Mouse (Mus musculus): Measurements from ENCODE around the gene Ppp1r8. TPM values are rescaled to one million over a fixed set of nuclear protein-coding genes. Genes with fewer than 3 reads are reported as not detected.

Gene Ppp1r8
- polyA plus RNA-seq, 1 experiment from 2014 or later, result 74.7 TPM

- WGBS, result under 1% methylated on average over 30 of the region's 30 CpGs
- H3K27ac ChIP-seq, result peak overlapping the region; percentile 84
- H3K27me3 ChIP-seq, result no peaks in the 10 kb centered on the region
- 0 out of 2 replicates have a peak, but pooled peaks have one; percentile 23 for ATAC-seq (ENCODE audit: low FRiP score)
- H3K4me3 ChIP-seq (replicated peaks), result peak overlapping the region; percentile 88
- H3K9me3 ChIP-seq, result no peaks in the 10 kb centered on the region
- H3K9ac ChIP-seq, result peak overlapping the region; percentile 95
- H3K4me1 ChIP-seq, result peaks cover 24% of the 10 kb centered on the region
- peak overlapping the region; percentile 68 for H3K4me2 ChIP-seq
- peaks cover 32% of the 10 kb centered on the region for H3K36me3 ChIP-seq (replicated peaks)
Measured at GRCm38 (mm10) chr4:132842281-132842906, 575 bp downstream of the Ppp1r8 start.

DNA sequence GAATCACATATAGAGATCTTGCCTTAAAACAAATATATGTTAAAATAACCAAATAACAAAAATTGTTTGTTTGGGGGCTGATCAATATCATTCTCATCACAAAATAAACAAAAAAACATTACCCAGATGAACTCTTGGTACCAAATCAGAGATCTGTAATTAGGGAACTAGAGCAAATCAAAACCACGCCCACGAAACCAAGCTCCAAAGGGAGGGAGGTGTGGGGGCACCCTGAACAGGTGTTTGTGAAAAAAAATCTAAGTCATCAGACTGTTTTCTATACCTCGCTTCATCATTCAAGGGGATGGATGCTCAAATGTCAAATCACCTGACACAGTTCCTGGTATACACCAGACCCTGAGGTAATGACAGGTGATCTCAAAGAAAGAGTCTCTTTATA is 1.5 kb downstream of the Ppp1r8 start:
- peak overlapping the region; percentile 95 for H3K9ac ChIP-seq
- peak overlapping the region; percentile 68 for H3K4me2 ChIP-seq
- H3K4me1 ChIP-seq, result peaks cover 24% of the 10 kb centered on the region
- H3K36me3 ChIP-seq (replicated peaks), result peaks cover 41% of the 10 kb centered on the region
- no peaks in the 10 kb centered on the region for H3K27me3 ChIP-seq
- H3K4me3 ChIP-seq (replicated peaks), result peak overlapping the region; percentile 88
- no peak for ATAC-seq (ENCODE audit: low FRiP score)
- H3K27ac ChIP-seq, result no peak overlapping the region
- H3K9me3 ChIP-seq, result no peaks in the 10 kb centered on the region
- 83% methylated on average over 3 of the region's 3 CpGs for WGBS

DNA sequence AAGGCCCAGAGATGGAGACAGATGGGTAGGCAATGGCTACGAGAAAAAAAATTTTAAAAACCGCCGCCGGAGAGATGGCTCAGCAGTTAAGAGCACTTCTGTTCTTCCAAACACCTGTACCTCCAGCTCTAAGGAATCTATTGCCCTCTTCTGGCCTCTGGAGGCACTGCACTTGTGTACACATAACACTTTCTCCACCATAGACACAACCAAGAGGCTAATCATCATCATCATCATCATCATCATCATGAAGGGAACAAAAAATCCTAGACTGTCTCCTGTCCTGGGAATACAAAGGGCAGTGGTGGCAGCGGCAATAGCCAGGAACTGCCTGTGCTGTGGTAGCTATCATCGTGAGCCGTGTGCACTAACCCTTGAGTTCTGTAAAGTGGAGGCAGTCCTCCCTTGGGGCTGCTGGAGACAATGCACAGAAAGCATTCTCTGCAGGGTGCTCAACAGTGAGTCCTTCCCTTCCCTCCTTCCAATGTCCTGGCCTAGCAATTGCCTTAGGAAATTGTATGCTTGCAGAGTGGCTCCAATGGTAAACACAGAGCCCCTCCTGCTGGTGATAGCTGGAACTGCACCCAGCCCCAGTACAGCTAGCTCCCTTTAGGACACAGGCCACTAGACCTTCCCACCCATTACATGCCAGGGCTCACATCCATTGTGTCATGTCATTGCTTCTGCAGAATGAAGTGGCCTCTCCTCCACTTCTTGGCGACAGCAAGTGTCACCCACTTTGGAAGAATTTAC is 19.2 kb downstream of the Ppp1r8 start:
- Histone ChIP-seq H3K4me3 (replicated peaks) (no peak overlapping the region), H3K36me3 (replicated peaks) (peaks cover 46% of the 10 kb centered on the region), H3K4me2 (no peak overlapping the region), H3K27me3 (no peaks in the 10 kb centered on the region), H3K4me1 (no peaks in the 10 kb centered on the region), H3K9me3 (peaks cover 9% of the 10 kb centered on the region; the same call in 1 of the 2 replicates), H3K27ac (no peak overlapping the region), H3K9ac (no peak overlapping the region)
- 80% methylated on average over 8 of the region's 8 CpGs for WGBS
- ATAC-seq (ENCODE audit: low FRiP score), result no peak

DNA sequence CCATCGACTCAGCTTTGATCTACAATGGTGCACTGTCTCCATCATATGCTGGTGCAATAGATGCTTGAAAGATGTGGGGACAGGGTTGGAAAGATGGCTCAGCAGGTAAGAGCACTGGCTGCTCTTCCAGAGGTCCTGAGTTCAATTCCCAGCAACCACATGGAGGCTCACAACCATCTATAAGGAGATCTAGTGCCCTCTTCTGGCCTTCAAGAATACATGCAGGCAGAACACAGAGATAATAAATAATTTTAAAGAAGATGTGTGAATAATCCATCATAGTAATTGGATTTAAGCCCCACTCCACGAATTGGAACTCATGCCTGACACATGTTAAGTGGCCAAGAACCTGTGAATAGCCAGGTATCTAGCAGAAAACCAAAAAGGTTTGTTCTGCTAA is 24.5 kb downstream of the Ppp1r8 start:
- 56% methylated on average over 2 of the region's 2 CpGs for WGBS
- H3K4me3 ChIP-seq (replicated peaks), result no peak overlapping the region

DNA sequence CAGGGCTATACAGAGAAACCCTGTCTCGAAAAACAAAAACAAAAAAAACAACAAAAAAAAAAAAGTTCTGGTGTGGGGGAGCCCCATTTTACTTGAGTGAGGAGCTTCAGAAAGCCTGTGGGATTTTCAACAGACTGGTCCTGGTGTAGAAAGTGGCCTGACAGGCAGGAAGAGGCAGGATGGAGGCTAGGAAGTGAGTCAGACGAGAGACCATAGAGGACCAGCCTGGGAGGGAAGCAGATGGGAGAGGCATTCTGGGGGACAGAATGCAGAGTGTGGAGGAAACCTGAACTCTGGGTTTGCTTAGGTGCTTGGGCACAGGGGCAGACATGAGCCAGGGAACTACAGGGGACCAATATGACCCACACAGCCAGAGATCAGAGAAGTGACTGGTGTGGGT is 26.1 kb downstream of the Ppp1r8 start:
- Histone ChIP-seq H3K27me3 (no peaks in the 10 kb centered on the region), H3K9me3 (peaks cover 13% of the 10 kb centered on the region; the same call in 1 of the 2 replicates), H3K4me3 (replicated peaks) (no peak overlapping the region), H3K9ac (no peak overlapping the region), H3K4me2 (no peak overlapping the region), H3K36me3 (replicated peaks) (no peaks in the 10 kb centered on the region), H3K27ac (no peak overlapping the region), H3K4me1 (no peaks in the 10 kb centered on the region)
- no peak for ATAC-seq (ENCODE audit: low FRiP score)
- WGBS, result 77% methylated on average over 2 of the region's 2 CpGs

More for the DNA sequence above, 24.5 kb downstream of the Ppp1r8 start:
- no peak for ATAC-seq (ENCODE audit: low FRiP score)
- H3K36me3 ChIP-seq (replicated peaks), result no peaks in the 10 kb centered on the region
- H3K27ac ChIP-seq, result no peak overlapping the region
- H3K27me3 ChIP-seq, result no peaks in the 10 kb centered on the region
- H3K4me1 ChIP-seq, result no peaks in the 10 kb centered on the region
- H3K9ac ChIP-seq, result no peak overlapping the region
- no peak overlapping the region for H3K4me2 ChIP-seq
- peaks cover 13% of the 10 kb centered on the region; the same call in 1 of the 2 replicates for H3K9me3 ChIP-seq

- 90% methylated on average over 7 of the region's 7 CpGs for WGBS
Measured at GRCm38 (mm10) chr4:132816404-132816803, 26.6 kb downstream of the Ppp1r8 start.

GRCm38 (mm10) chr4:132809621-132810020 is 33.3 kb downstream of the Ppp1r8 start:
- no peak for ATAC-seq (ENCODE audit: low FRiP score)
- Histone ChIP-seq H3K4me2 (no peak overlapping the region), H3K27ac (no peak overlapping the region), H3K9ac (no peak overlapping the region), H3K9me3 (peaks cover 4% of the 10 kb centered on the region; the same call in 1 of the 2 replicates), H3K36me3 (replicated peaks) (no peaks in the 10 kb centered on the region), H3K4me3 (replicated peaks) (no peak overlapping the region), H3K4me1 (no peaks in the 10 kb centered on the region), H3K27me3 (no peaks in the 10 kb centered on the region)
- 87% methylated on average over 5 of the region's 5 CpGs for WGBS

More at GRCm38 (mm10) chr4:132816404-132816803, 26.6 kb downstream of the Ppp1r8 start:
- no peak for ATAC-seq (ENCODE audit: low FRiP score)
- H3K9me3 ChIP-seq, result peaks cover 13% of the 10 kb centered on the region; the same call in 1 of the 2 replicates
- H3K4me2 ChIP-seq, result no peak overlapping the region
- no peaks in the 10 kb centered on the region for H3K36me3 ChIP-seq (replicated peaks)
- no peak overlapping the region for H3K27ac ChIP-seq
- H3K9ac ChIP-seq, result no peak overlapping the region
- H3K4me1 ChIP-seq, result no peaks in the 10 kb centered on the region
- no peaks in the 10 kb centered on the region for H3K27me3 ChIP-seq
- no peak overlapping the region for H3K4me3 ChIP-seq (replicated peaks)

- Histone ChIP-seq H3K36me3 (replicated peaks) (no peaks in the 10 kb centered on the region), H3K4me3 (replicated peaks) (no peak overlapping the region), H3K4me1 (no peaks in the 10 kb centered on the region), H3K4me2 (no peak overlapping the region), H3K27me3 (no peaks in the 10 kb centered on the region), H3K9me3 (peaks cover 4% of the 10 kb centered on the region; the same call in 1 of the 2 replicates), H3K27ac (no peak overlapping the region), H3K9ac (no peak overlapping the region)
- ATAC-seq (ENCODE audit: low FRiP score), result no peak
- WGBS, result 85% methylated on average over 5 of the region's 5 CpGs
Measured at GRCm38 (mm10) chr4:132807771-132808641, 35.0 kb downstream of the Ppp1r8 start.

DNA sequence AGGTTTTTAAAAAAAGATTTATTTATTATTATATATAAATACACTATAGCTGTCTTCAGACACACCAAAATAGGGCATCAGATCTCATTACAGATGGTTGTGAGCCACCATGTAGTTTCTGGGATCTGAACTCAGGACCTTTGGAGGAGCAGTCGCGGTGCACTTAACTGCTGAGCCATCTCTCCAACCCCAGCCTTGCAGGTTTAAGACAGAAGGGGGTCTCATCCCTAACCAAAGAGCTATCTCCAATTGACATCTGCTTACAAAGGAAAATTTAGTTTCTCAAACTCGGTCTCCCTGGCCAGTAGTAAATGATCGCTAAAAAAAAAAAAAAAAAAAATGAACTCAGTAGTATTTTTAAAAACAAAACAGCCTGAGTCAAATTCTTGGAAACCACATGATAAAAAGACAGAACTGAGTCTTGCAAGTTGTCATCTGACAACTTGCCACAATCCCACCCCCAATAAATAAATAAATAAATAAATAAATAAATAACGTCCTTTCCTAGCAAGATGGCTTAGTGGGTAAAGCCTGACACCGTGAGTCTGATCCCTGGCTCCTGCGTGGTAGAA is 36.3 kb downstream of the Ppp1r8 start:
- 94% methylated on average over 7 of the region's 7 CpGs for WGBS
- H3K27me3 ChIP-seq, result no peaks in the 10 kb centered on the region
- no peak overlapping the region for H3K4me3 ChIP-seq (replicated peaks)
- no peaks in the 10 kb centered on the region for H3K36me3 ChIP-seq (replicated peaks)
- no peak for ATAC-seq (ENCODE audit: low FRiP score)
- H3K9ac ChIP-seq, result no peak overlapping the region
- no peak overlapping the region for H3K4me2 ChIP-seq
- peaks cover 4% of the 10 kb centered on the region; the same call in 1 of the 2 replicates for H3K9me3 ChIP-seq
- no peaks in the 10 kb centered on the region for H3K4me1 ChIP-seq
- H3K27ac ChIP-seq, result no peak overlapping the region

- H3K27ac ChIP-seq, result no peak overlapping the region
- no peak for ATAC-seq (ENCODE audit: low FRiP score)
- no peaks in the 10 kb centered on the region for H3K36me3 ChIP-seq (replicated peaks)
- 91% methylated on average over 12 of the region's 12 CpGs for WGBS
- no peak overlapping the region for H3K9ac ChIP-seq
- H3K4me1 ChIP-seq, result no peaks in the 10 kb centered on the region
- no peaks in the 10 kb centered on the region for H3K27me3 ChIP-seq
- no peak overlapping the region for H3K4me3 ChIP-seq (replicated peaks)
- no peak overlapping the region for H3K4me2 ChIP-seq
- H3K9me3 ChIP-seq, result peaks cover under 1% of the 10 kb centered on the region; the same call in 1 of the 2 replicates
Measured at GRCm38 (mm10) chr4:132805599-132806197, 37.3 kb downstream of the Ppp1r8 start.

GRCm38 (mm10) chr4:132805146-132805545 is 37.8 kb downstream of the Ppp1r8 start:
- WGBS, result 88% methylated on average over 5 of the region's 5 CpGs
- no peaks in the 10 kb centered on the region for H3K4me1 ChIP-seq
- H3K27ac ChIP-seq, result no peak overlapping the region
- H3K9me3 ChIP-seq, result no peaks in the 10 kb centered on the region
- H3K4me2 ChIP-seq, result no peak overlapping the region
- no peak overlapping the region for H3K4me3 ChIP-seq (replicated peaks)
- H3K27me3 ChIP-seq, result no peaks in the 10 kb centered on the region
- ATAC-seq (ENCODE audit: low FRiP score), result no peak
- H3K9ac ChIP-seq, result no peak overlapping the region
- H3K36me3 ChIP-seq (replicated peaks), result no peaks in the 10 kb centered on the region
